Mouse (Mus musculus): ENCODE measurements around the gene Sertad2.
A peak's percentile ranks its signal among the peaks of the same experiment; 100 is the strongest.

Gene Sertad2

DNA sequence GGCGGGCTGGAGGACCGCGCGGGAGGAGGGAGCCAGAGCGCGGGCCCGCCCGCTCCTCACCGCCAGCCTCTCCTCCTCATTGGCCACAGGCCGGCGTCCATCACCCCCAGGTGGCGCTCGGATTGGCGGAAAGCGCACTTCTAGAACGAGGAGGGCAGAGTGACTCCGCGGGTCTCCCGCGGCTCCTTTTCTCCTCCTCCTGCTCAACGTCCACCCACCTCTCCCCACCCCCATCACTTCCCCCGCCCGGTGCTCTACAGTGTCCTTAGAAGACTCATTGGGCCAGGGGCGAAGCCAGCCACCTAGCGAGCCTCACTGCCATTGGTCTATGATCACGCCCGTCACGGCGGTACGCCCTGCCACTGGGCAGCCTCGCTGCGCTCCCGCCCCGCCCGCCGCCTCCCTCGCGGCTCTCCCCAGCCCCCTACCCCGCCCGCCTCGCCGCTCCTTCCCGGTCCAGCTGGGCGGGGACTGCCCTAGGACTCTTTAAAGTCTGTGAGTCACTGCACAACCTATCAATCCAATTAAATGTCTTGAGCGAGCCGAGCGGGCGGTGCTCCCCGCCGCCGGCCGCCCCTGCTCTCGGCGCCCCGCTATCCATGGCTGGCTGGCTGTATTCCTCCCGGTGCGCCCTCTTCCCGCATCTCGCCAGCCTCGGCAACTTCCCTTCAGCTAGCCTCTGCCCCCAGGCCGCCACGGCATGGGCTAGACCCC lies at the start of gene Sertad2:
Gene Sertad2 (plus strand): TSS at position 515 of the 714 bp plus-strand sequence.
- peak; percentile 100 for DNase-seq

DNA sequence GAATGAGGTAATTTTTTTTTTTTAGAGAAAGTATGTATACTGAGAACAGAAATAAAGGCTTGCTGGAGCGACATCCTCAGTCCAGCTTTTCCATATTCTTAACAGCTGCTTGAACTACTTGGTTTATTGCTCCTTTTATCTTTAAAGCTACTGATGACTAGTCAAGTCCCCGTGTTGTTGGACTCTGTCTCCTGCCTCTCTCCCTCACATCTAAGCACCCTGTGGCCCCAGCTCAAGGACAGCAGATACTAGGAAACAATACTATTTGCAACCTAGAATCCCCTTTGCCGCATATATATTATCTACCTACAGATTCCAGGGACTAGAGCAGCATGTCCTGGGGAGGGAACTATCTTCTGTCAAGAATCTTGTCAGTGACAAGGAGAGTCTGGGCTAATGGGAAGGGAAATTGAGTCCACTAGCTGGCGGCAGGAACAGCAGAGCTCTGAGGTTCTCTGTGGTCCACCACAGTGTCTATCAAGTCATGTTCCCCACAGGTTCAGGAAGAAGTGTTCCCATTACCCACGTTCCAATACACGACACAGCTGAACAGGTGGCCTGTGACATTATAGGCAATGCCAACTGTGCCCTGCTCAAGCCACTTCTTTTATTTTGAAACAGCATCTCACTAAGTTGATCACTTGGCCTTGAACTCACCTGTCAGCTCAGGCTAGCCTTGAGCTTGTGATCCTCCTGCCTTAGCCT lies 49.0 kb upstream of the Sertad2 start:
- no peak for DNase-seq

DNA sequence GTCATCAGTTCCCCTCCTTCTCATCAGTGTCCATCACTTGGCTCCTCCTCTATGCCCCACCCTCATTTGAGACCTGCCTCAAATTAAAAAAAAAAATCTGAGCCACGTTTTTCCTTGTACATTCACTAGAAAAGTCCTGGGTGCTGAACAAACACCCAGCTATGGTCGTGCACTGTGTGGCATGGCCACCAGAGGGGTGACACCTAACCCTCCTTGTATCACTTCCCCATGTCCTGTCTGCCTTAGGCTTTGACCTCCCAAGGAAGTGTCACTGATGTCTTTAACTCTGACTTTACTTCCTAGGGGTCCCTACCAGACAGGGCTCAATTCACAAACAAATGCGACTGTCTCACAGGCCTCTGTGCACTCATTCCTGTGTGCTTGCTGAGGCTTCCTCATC lies 42.5 kb upstream of the Sertad2 start:
- no peak for DNase-seq

DNA sequence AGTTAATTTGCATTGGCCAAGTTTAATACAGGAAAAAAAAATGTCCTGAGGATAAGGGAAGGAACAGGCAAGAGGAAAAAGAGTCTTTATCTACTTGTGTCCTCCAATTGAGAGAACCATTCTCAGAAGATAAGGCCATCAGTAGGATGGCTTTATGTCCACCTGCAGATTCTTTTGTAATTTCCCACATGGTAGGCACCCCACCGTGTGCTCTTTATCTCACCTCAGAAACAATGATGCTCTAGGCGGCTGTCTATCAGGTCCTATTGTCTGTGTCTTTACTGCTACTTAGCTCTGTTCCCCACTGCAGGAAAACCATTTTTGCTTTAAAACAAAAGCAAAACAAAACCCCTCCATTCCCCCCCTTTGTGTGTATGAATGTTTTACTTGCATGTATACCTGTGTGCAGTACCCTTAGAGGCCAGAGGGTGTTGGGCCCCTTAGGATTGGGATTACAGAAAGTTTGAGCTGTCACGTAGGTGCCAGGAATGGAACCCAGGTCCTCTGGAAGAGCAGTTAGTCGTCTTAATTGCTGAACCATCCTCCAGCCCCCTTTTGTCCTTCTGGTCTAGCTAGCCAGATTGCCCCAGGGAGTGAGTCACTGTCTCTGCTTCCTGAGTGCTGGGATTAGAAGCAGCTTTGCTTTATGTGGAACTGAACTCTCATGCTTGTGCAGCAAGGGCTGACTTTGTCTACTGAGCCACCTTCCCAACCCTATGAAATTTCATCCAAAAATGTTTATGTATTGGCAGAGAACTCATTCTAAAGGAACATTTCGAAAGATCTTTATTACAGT lies 41.7 kb upstream of the Sertad2 start:
- no peak for DNase-seq

DNA sequence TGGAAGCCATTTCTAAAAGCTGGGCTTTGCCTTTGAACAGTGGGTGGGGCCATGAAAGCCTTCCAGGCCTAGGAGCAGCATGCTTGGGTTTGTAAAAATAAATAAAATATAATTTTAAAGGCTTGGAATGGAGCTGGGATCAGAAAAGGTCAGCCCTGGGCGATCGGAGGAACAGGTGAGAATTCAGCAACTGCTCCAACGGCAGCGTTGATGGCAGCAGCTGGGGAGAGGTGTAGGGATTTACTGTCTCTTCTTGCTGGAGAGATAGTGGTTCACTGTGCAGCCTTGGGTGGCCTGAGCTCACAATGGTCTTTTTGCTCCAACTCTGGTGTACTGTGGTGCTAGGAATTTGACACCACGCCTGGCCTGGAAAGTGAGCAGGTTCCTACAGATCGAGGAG lies 29.5 kb upstream of the Sertad2 start:
- DNase-seq, result no peak

DNA sequence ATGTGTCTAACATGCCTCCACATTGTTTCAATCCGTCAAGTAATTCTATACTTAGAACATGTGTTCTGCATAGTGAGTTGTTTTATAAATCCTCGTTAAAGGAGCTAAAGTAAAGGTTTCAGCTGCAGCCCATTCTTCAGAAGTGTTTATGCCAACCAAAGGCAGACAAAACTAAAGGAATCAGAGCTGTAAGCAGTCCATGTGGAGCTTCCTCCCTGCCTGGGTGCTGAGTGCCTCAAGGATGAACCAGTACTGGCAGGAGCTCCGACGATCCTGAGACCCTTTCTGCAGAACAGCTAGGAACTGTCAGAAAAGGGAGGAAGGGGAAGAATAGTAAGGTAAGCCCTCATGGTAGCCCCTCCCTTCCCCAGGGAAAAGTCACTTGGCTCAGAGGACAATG lies 28.3 kb upstream of the Sertad2 start:
- no peak for DNase-seq

DNA sequence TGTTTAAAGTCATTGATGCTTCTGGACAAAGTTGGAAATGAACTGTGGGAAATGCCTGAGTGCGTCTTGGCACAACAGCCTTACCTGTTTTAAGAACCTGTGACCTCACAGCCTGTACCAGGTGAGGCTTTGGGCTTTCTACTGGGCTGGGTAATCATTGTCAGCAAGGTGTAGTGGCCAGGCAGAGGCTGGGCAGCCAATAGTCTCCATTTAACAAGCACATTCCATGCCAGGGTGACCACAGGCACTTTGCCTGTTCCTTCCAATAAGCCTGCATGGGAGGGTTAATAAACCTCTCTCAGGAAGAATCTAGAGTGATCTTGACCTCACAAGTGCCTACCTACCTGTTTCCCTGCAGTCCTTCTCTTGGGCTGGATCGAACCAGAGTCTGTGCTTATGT lies 21.7 kb upstream of the Sertad2 start:
- peak; percentile 53 for DNase-seq

DNA sequence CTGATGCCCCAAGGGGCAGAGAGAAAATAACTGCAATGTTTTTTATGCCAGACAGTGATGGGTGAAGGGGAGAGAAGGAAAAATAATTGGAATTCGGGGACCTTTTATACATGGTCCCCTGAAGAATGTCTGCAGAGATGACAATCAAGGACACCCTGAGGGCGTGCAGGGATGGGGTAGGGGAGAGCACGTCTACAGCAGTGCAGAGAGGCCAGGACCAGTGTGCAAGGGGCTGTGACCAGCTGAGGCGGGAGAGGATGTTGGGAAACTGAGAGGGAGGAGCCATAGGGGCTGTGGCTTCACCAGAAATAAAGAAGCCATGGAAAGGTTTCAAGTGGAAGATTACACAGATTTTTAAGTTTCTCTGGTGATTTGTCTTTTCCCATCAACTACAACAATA lies 20.3 kb upstream of the Sertad2 start:
- no peak for DNase-seq

DNA sequence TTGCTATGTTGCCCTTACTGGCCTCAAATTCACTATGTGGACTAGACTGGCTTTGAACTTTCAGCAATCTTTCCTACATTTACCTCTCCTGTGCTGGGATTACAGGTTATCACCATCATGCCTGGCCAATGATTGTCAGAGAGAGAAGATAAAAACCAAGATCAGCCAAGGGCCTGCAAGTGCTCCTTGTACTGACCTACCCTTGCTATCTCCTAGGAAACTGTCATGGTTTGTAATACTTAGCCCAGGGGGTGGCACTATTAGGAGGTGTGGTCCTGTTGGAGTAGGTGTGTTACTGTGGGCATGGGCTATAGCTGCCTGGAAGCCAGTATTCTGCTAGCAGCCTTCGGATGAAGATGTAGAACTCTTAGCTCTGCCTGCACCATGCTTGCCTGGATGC lies 18.6 kb upstream of the Sertad2 start:
- DNase-seq, result no peak

DNA sequence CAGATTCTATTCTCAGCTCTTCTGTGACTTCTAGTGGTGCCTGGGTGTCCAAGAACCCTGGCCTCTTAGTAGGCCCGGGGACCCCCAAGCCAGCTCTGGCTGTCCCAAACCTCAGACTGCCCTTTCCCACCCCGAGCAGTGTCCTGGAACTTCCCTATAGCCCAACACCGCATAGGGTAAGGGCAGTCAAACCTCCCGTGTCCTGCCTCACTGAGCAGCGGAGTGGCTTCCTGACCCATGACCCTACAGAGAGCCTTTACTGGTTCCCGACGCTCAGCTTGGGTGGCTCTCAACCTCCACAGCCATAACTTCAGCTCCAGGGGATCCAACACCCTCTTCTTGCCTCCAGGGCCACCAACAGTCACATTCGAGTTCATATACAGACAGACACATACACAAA lies 17.1 kb upstream of the Sertad2 start:
- DNase-seq, result no peak

DNA sequence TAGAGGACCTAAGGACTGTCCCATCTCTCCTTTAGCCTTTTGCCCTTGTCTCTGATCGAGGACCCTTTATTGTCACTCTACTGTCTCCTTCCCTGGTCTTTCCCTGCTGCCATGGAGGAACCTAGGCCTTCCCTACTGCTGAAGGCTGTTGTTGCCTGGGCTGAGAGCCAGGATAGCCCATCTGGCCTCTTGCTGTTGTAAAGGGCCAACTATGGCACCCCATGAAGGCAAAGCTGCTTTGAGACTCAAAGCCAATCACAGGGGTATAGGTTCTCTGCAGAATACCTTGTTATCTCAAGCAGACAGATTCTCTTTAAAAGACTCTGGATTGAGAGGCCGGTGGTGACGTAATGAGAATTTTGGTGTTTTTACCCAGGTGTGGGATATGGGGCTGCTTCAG lies 15.2 kb upstream of the Sertad2 start:
- DNase-seq, result no peak

DNA sequence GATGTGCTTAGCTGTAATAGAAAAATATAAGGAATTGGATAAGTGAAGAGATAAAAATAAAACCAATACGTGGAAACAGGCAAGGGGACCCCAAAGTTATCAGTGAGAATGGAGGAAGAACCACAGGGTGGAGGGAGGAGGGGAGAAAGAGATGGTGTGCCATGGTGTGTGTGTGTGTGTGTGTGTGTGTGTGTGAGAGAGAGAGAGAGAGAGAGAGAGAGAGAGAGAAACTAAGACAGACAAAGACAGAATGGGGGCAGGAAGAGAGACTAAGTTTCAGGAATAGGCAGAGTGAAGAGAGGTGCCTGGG lies 11.4 kb upstream of the Sertad2 start:
- no peak for DNase-seq

DNA sequence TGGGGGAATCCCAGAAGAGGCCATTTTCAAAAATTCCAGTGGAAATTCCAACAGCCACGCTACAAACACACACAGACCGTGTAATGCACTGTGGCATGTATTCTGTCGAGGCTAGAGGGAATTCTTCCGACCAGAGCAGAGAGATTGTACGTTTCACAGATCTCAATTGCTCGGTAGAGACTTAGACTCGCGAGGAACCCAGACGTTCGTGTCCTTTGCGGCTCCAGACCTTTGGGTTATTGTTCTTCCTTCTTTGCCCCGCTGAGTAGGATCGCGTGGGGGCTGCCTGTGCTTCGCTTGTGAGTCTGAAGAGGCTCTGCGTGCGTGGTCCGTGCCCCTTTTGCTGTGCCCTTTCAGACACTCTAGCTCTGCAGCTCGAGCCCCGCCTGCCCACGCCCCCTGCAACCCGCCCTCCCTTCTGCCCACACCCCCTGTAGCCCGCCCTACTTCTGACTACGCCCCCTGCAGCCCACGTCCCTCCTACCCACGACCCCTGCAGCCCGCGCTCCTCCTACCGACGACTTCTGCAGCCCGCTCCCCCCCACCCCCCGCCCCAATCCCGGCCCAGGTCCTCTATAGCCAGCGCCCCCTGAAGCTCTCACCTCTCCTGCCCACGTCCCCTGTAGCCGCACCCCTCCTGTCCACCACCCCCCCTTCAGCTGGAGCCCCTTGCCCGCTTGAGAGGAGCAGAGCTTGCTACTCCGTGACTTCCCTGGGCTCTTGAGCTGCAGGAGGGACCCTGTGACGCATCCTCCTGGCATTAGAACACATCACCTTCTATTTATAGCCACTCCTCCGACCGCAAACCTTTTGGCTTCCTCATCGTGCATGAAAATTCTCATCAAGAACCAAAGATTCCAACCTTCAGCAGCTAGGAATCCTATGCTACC lies 10.8 kb upstream of the Sertad2 start:
- peak; percentile 64 for DNase-seq

DNA sequence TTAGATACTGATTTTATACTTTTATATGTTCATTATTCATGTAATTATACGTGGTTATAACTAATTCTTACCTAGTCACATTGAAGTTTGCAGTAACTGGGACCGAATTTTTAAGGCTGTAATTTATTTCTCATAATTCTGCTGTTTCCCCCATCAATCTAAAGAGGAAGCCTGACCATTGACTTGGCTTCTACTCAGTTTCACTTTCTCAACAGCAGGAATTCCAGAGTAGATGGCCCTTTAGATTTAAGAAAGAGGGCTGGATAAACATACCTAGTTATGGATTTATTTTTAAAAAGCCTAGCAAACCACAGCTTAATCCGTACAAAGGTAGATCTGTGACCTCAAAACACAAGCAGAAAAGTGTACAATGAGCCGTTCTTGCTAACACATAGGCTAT lies 9.8 kb upstream of the Sertad2 start:
- DNase-seq, result no peak

DNA sequence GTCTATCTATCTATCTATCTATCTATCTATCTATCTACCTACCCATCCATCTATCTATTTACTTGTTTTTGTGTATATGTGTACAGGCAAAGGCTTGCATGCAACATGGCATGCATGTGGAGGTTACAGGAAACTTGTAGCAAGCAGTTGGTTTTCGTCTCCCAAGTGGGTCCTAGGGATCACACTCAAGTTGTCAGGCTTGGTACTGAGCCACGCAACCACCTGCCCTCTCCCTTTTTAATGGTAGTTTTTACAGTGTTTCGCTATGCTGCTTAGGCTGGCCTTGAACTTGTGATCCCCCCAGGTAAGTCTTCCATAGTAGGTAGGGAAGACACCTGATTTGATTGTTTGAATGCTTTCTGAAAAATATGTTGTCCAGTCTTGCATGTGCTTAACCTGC lies 5.8 kb upstream of the Sertad2 start:
- DNase-seq, result no peak

DNA sequence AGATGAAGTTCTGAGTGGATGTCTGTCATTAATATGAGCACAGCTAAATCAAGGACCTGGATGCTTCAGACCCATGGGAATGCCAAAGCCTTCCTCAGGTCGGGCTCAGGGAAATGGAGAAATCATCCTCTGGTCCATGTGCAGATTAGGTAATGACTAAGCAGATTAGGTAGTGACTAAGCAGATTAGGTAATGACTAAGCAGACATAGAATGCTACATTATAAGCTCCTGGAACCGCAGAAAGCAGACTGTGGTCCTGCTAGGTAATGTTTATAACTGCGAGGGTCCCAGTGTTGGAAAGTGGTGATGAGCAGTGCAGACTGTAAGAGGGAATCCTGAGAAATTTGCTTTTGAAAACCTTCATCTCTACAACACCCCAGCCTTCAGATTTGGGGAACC lies 4.6 kb upstream of the Sertad2 start:
- DNase-seq, result no peak

DNA sequence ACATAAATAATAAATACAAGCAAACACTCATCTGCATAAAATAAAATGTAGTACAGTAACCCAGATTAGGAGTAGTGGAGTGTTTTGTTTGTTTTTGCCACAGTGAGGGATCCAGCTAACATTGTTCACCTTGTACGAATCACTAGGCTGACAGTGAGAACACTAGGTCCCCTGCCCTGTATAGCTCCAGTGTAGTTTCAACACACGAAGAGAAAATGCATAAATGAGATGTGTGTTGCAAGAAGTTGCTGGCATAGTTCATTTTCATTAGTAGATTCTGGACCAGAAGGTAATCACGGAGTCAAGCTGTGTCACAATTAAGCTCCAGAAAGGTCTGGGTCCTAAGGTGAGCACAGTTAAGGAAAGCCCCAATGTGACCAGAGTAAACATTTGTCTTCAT lies 1.8 kb upstream of the Sertad2 start:
- no peak for DNase-seq

DNA sequence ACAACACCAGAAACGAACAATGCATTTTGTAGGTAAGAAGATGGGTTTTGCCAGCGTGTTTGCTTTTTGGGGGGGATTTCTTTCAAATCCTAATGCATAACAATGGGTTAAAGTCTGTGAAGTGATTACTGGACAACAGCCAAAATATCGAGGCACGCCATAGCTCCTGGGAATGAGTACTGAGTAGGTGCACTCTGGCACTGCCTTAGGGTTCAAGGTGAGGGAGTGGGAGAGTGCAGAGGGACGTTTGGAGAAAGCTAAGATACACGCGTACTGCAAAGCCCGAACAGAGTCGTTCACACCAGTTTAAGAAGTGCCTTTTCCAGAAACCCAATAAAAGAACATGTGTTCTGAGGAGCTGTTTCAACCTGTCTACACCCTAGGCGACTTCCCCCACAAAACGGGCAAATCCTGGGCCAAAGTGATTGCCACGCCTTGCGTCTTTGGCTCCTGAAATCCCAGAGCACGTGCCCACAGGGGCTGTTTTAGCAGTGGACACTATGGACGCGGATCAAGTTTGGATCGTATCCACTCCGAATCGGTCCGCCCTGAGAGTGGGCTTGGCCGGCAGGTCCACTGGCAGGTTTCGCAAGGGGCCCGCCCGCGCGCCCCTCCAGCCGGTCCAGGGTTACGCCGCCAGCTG lies 937 bp upstream of the Sertad2 start:
- DNase-seq, result no peak

DNA sequence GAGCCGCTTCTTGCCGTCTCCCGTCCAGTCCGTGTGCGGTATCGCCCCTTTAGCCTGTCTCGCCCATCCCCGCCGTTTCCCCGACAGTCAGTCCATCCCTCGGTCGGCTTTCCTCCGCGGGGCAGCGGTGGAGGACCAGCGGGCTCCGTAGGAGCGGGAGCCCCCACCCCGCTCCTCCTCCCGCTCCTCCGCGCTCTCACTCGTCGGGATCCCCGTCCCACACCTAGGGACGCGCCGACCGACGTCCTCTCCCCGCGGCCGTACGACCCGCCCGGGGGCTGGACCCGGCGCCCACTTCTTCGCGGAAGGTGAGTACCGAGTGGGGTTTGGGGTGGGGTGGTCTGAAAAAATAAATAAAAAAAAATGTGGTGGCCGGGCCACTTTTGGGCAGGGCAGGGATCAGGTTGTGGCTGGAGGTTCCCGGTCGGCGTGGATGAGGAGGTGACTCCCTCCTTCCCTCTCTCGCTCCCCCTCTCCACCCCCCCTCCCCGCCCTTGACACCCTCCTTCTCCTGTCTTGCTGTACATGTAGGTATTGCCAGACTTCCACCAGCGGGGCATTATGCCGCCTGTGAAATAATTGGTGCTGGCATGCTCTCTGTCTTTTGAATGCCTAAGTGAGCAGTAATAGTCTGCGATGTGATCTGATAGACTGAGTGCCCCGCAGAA lies 534 bp downstream of the Sertad2 start:
- DNase-seq, result peak; percentile 59

DNA sequence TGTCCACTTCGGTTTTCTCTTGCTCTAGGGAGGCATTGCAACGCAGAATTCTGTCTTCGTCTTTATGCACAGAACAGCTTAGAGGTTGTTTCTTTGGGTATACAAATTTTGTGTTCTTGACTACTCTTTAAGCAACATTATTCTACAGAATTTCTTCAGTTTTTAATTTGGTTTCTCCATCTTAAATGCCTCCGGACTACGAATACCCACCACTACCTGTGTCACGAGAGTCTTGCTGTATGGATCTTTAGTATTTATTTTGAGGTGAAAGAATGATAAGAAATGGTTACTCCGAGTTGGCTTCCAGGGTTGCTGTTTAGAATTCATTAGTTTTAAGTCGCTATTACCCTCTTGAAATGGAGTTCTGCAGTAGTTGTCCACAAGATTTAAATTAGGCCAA lies 1.3 kb downstream of the Sertad2 start:
- no peak for DNase-seq

DNA sequence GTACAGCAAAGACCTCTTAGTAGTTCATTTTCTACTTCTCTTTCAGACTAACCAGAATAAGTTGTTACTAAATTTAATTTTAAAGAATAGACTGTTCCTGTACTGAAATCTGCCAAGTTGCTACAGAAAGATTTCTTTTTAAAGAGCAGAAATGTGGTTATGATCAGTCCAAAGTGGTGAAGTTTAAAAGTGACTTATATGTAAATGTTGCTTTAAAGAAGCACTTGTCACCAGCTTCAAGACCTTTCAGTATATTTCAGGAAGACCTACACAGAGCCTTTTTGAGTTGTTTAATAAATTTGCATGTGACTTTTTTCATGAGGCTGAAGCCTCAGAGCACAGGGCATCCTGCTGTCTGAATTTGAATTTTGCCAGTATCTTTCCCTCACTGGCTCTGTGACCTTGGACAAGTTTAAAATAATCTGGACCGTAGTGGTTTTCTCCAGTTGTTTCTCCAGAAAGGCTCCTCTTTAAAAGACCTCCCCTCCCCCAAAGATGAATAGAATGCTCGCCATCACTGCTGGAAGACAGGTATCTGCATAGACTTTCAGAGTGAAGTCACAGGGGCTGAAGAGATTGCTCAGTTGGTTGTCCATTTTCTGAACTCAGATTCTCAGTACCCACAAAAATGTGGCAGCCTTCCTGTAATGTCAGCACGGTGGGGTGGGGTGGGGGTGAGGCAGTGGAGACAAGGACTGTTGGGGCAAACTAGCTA lies 1.9 kb downstream of the Sertad2 start:
- DNase-seq, result no peak

Data from kidney, postnatal 14 days (tissue).